Mouse (Mus musculus): ENCODE results near the gene Rbpjl.

- no peak for TF ChIP-seq CTCF (IDR thresholded peaks at IDR 0.05; ENCODE audit: borderline replicate concordance, control insufficient read depth, extremely low read depth, insufficient read depth, low read length, poor library complexity)
- no peak for TF ChIP-seq POLR2A (IDR thresholded peaks at IDR 0.05; ENCODE audit: control insufficient read depth, extremely low read depth, insufficient read depth, low read length, poor library complexity)
Measured at GRCm38 (mm10) chr2:164444701-164445100, 41.8 kb downstream of the Rbpjl start.
